Mouse (Mus musculus) erythroblast, embryonic 14.5 days (primary cell): Measurements from ENCODE around the gene Fntb. TPM values are rescaled to one million over a fixed set of nuclear protein-coding genes. Genes with fewer than 3 reads are reported as not detected.
"Not testable (repeated sequence)": the region's sequence is repeated elsewhere in the genome, so short reads cannot be mapped to it uniquely, and the experiment has no call there.

Source experiments
- H3K27me3 ChIP-seq: 2 replicates; pipeline ENCODE4 v1.6.1; 2012; ENCODE audit warnings: inconsistent platforms; ENCODE audit not compliant: control insufficient read depth
- H3K36me3 ChIP-seq: 2 replicates; pipeline ENCODE4 v1.6.1; 2012; ENCODE audit warnings: mild to moderate bottlenecking, inconsistent platforms; ENCODE audit not compliant: control insufficient read depth
- H3K4me1 ChIP-seq: 2 replicates; pipeline ENCODE4 v1.6.1; 2012; ENCODE audit warnings: inconsistent platforms; ENCODE audit not compliant: control insufficient read depth
- H3K4me3 ChIP-seq: replicated peaks from 2 replicates; pipeline ENCODE3; 2012; ENCODE audit warnings: moderate library complexity, mild to moderate bottlenecking, inconsistent platforms
- H3K9me3 ChIP-seq: 2 replicates; pipeline ENCODE4 v1.6.1; 2012; ENCODE audit warnings: low read length, inconsistent platforms, mixed read lengths; ENCODE audit not compliant: control insufficient read depth
- GATA1 ChIP-seq: IDR thresholded peaks from 2 replicates; pipeline ENCODE4 v1.6.1; 2012; ENCODE audit warnings: low read length, inconsistent platforms, mixed read lengths
- TAL1 ChIP-seq: IDR thresholded peaks from 3 replicates; pipeline ENCODE4 v1.6.1; 2012; ENCODE audit warnings: low read length, inconsistent platforms, mixed read lengths
- polyA plus RNA-seq: library from polyadenylated mRNA; stranded (reverse); fragments of >175 nt; gene quantifications from 2 replicates; pipeline ENCODE4 v1.2.3, GENCODE M21; 2012

The Fntb gene
- polyA plus RNA-seq, 1 experiment: 6.1 TPM

GRCm38 (mm10) chr12:76790446-76791084, 25.2 kb downstream of the Fntb start:
- Histone ChIP-seq H3K9me3 (no peaks in the 10 kb centered on the region), H3K27me3 (peaks cover 22% of the 10 kb centered on the region), H3K4me1 (no peaks in the 10 kb centered on the region), H3K36me3 (no peaks in the 10 kb centered on the region), H3K4me3 (no peak overlapping the region)
- TF ChIP-seq TAL1 (no peak), GATA1 (no peak)

GRCm38 (mm10) chr12:76792540-76792939, 27.2 kb downstream of the Fntb start:
- not testable (repeated sequence) for H3K4me3 ChIP-seq, H3K36me3 ChIP-seq, H3K4me1 ChIP-seq, H3K9me3 ChIP-seq
- H3K27me3 ChIP-seq: peaks cover 25% of the 10 kb centered on the region

GRCm38 (mm10) chr12:76795350-76795749, 30.0 kb downstream of the Fntb start, which contains the start of gene Gpx2:
Gene Gpx2 (minus strand): TSS chr12:76795554.
- no peak within 1 kb of the TSS for H3K4me3 ChIP-seq
- H3K36me3 ChIP-seq: no peaks in the 10 kb centered on the region
- peaks cover 47% of the 10 kb centered on the region for H3K27me3 ChIP-seq
- H3K4me1 ChIP-seq: no peaks in the 10 kb centered on the region
- TF ChIP-seq GATA1: no peak
- no peak for TF ChIP-seq TAL1
- H3K9me3 ChIP-seq: no peaks in the 10 kb centered on the region

DNA sequence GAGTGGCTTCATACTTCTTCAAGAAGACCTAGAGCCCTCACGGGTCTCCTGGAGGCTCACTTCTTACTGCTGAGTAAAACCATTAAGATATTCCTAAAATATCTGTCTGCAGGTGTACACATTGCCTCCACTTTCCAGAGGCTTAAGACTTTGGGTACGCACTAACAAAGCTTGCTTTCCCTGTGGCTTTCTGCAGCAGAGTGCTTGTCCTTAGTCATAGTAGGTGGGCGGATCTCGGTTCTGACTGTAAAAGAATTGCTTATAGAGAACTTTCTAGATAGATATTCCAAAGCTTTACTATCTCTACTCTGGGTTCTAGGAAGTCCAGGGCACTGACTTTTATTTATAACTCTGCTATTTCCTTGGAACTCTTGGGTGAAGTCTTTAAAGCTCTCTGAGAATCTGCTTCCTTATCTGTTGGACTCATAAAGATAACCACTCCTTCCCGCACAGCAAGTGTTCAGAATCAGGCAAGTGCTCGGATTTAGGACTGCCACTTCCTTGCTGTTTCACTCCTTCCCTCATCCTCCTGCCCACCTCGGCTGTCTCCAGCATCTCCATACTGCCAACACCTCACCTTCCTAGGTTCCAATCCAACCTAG, 31.6 kb downstream of the Fntb start:
- no peak for TF ChIP-seq GATA1
- TF ChIP-seq TAL1: no peak
- no peak overlapping the region for H3K4me3 ChIP-seq
- H3K27me3 ChIP-seq: peaks cover 44% of the 10 kb centered on the region
- H3K9me3 ChIP-seq: no peaks in the 10 kb centered on the region
- H3K36me3 ChIP-seq: no peaks in the 10 kb centered on the region
- no peaks in the 10 kb centered on the region for H3K4me1 ChIP-seq

GRCm38 (mm10) chr12:76798008-76798720, 32.8 kb downstream of the Fntb start:
- no peaks in the 10 kb centered on the region for H3K36me3 ChIP-seq
- no peak for TF ChIP-seq TAL1
- TF ChIP-seq GATA1: no peak
- H3K4me3 ChIP-seq: no peak overlapping the region
- H3K9me3 ChIP-seq: no peaks in the 10 kb centered on the region
- peaks cover 38% of the 10 kb centered on the region for H3K27me3 ChIP-seq
- H3K4me1 ChIP-seq: no peaks in the 10 kb centered on the region

- H3K36me3 ChIP-seq: no peaks in the 10 kb centered on the region
- no peak overlapping the region for H3K4me3 ChIP-seq
- peaks cover 26% of the 10 kb centered on the region for H3K27me3 ChIP-seq
- no peaks in the 10 kb centered on the region for H3K9me3 ChIP-seq
- TF ChIP-seq TAL1 (no peak), GATA1 (no peak)
- H3K4me1 ChIP-seq: no peaks in the 10 kb centered on the region
Measured at GRCm38 (mm10) chr12:76803028-76803427, 37.6 kb downstream of the Fntb start.

- Histone ChIP-seq H3K4me3 (no peak overlapping the region), H3K4me1 (no peaks in the 10 kb centered on the region), H3K9me3 (no peaks in the 10 kb centered on the region), H3K27me3 (peaks cover 18% of the 10 kb centered on the region), H3K36me3 (no peaks in the 10 kb centered on the region)
- no peak for TF ChIP-seq TAL1
Measured at GRCm38 (mm10) chr12:76803700-76804252, 38.4 kb downstream of the Fntb start.

DNA sequence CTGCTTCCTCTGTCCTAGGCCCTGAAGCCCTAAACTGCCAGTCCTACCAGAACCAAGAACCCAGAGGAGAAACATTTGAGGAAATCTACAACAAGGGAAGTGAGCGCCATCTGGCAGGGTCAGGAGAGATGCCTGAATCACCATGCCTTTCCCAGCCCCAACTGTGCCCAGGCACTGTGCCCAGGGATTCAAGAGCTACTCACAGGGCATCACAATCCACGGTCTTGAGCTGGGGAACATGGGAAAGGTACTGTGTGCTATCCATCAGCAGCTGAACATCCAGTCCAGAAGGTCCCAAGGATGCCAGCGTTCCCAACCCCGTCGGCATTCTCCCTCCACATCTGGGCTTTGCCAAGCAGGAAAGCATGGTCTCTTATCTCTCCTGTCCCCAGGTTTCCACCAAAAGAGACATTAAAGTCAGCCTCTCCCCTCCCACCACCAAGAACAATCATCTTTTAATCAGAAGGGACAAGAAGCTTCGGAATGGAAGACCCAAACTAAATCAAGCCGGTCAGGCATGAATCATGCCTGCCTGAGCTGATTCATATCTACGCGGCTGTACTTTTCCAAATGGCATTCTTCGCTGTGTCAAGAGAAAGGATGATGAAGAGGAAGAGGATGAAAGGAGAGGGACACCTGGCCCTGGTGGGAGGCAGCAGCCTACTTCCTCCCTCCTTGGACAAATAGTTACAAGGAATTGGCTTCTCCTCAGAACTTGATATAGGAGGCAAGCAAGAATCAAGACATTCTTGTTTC, 39.8 kb downstream of the Fntb start:
- no peaks in the 10 kb centered on the region for H3K36me3 ChIP-seq
- H3K4me1 ChIP-seq: no peaks in the 10 kb centered on the region
- TF ChIP-seq GATA1: no peak
- TF ChIP-seq TAL1: no peak
- peaks cover 7% of the 10 kb centered on the region for H3K27me3 ChIP-seq
- no peaks in the 10 kb centered on the region for H3K9me3 ChIP-seq
- no peak overlapping the region for H3K4me3 ChIP-seq

DNA sequence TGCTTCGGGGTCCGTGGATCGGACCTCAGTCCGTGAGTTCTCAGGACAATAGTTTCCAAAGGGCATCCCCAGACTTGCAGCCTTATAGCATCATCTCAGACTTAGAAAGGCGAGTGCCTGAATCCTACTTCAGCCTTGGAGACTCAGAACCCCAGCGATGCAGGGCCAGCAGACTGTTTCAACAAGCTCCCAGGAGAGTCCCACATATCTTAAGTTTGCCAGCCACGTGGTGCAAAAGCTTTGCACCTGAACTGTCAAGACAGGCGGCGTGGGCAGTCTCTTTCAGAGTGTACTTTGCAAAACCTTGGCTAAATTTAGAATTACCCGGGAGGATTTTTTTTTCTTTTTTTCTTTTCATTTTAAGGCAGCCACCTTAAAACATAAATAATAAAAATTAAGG, 42.4 kb downstream of the Fntb start:
- H3K27me3 ChIP-seq: peaks cover 3% of the 10 kb centered on the region; the same call in 1 of the 2 replicates
- no peaks in the 10 kb centered on the region for H3K4me1 ChIP-seq
- H3K9me3 ChIP-seq: no peaks in the 10 kb centered on the region
- no peak for TF ChIP-seq GATA1
- no peak for TF ChIP-seq TAL1
- H3K36me3 ChIP-seq: no peaks in the 10 kb centered on the region
- H3K4me3 ChIP-seq: no peak overlapping the region
